Mouse (Mus musculus): ENCODE data around the gene Rassf1.

Rassf1 gene

DNA sequence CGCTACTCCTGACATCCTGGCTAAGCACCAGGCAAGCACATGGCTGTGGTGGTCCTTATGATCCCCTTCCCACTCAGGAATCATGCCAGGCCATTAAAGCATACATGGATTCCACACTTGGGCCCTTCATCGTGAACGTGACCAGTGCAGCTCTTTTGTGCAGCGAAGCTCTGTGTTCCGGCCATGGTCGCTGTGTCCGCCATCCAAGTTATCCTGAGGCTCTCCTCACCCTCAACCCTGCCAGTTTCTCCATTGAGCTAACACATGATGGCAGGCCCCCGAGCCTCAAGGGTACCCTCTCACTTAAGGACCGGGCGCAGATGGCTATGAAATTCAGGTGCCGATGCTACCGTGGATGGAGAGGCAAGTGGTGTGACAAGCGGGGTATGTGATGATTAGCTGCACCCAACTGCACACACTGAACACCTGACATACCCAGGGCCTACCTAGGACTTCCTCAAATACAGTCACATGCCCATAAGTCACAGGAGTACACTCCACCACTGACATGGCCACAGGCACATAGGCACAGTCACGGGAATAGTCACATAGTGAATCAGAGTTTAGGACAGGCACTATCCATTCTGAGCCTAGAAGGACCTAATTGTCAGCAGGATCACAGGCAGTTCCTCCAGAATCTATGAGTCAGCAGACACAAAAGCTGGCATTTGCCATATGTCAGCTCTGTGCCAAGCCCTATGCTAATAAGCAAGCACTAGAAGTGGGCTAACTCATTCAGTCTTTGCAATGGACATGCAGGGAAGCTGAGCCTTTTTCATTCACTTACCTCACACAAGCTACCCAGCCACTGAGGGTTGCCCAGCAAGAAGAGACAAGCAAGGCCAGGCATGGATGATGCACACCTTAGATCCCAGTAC is 27.9 kb downstream of the Rassf1 start:
- DNase-seq (ENCODE audit: low read depth, low spot score) = no peak

DNA sequence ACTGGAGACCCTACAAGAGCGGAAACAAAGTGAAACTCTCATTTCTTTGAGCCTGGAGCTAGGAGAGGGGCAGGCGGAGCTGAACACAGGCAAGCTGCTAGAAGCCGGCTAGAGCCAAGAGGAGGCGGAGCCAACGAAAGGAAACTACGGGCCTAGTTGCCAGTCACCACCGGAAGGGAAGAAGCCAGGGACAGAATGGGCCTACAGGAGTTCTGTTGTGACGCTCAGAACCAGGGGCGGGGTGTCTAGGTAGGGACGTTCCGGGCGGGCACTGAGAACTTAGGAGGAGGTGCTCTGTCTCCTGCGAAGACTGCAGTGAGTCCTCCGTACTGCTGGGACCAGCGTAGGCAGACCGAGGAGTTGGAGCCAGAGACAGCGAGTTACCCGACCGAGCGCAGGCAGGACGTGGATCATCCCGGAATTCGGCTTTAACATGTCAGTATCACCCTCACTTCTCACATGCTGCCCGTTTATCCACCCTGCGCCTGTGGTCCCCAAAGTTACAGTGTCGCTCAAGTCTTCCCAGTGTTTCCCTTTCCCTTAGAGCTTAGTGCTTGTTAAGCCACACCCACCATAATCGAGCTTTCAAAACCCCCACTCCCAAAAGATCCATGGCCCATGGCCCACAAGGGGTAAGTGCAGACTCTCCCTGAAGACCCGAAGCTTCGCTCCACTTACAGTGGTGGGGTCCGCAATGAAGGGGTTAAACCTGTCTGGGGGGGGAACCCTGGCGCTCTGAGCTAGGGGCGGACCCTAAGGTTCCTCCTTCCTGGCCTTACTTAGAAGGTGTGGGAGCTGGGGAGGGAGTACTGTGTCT is 29.4 kb downstream of the Rassf1 start, which contains the start of gene Hyal3:
Hyal3 (plus strand) TSS at position 318 of the 817 bp plus-strand sequence.
- DNase-seq (ENCODE audit: low read depth, low spot score) = peak; percentile 89

DNA sequence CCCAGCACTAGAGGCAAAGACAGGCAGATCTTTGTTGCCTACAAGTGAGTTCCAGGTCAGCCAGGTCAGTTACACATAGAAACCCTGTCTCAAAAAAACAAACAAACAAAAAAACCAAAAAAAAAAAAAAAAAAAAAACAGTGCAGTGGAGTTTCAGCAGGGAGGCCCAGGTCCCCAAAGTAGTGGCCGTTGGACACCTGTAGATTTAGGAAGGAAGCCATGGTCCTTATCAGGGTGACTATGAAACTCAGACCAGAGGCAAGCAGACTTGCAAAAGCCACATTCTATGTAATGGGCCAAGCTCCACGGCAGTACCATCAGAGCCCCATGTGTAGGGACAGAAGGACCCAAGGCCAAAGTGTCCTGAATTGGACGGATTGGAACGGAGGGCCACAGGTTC is 30.2 kb downstream of the Rassf1 start:
- no peak for DNase-seq (ENCODE audit: low read depth, low spot score)

DNA sequence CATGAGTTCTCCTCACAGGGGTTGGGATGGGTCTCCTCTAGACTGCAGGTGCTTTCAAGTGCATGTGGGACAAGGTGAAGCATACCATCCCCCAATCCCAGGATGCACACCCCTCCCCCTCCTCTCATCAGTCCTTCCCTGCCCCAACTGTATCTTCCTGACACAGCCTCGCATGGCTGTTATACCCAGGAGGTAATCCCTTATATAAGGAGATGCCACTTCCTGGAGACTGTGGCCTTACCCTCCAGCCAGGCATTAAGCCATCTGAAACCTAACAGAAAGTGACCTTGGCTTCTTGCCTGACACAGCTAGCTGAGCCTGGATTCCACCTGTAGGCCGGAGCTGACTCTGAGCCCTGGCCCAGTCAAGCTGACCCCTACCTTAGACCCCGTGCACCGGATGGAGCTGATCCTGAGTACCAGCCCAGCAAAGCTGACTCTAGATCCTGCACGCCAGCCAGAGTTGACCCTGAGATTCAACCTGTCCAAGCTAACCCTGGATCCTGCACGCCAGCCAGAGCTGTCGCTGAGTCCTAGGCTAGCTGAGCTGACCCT is 31.2 kb downstream of the Rassf1 start:
- no peak for DNase-seq (ENCODE audit: low read depth, low spot score)

DNA sequence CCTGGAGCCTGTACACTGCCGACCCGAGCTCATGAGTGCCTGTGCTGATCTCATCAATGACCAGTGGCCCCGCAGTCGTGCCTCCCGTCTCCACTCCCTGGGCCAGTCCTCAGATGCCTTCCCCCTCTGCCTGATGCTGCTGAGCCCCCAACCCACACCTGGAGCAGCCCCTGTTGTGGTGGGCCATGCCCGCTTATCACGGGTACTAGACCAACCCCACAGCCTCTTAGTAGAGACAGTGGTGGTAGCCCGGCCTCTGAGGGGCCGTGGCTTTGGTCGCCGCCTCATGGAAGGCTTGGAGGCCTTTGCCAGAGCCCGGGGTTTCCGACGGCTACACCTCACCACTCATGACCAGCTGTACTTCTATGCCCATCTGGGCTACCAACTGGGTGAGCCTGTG is 31.8 kb downstream of the Rassf1 start:
- DNase-seq (ENCODE audit: low read depth, low spot score) = no peak

DNA sequence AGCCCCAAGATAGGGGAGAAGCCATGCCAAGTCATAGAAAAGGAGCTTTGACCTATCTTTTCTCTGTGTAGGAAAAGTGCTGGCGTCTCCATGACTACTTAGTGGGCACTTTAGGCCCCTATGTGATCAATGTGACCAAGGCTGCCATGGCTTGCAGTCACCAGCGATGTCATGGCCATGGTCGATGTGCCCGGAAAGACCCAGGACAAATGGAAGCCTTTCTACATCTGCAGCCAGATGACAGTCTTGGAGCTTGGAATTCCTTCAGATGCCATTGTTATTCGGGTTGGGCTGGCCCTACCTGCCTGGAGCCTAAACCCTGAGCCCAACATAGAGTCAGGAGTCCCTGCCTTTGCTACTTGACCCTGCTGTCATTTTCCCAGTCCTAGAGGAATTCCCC is 35.1 kb downstream of the Rassf1 start:
- DNase-seq (ENCODE audit: low read depth, low spot score) = no peak

DNA sequence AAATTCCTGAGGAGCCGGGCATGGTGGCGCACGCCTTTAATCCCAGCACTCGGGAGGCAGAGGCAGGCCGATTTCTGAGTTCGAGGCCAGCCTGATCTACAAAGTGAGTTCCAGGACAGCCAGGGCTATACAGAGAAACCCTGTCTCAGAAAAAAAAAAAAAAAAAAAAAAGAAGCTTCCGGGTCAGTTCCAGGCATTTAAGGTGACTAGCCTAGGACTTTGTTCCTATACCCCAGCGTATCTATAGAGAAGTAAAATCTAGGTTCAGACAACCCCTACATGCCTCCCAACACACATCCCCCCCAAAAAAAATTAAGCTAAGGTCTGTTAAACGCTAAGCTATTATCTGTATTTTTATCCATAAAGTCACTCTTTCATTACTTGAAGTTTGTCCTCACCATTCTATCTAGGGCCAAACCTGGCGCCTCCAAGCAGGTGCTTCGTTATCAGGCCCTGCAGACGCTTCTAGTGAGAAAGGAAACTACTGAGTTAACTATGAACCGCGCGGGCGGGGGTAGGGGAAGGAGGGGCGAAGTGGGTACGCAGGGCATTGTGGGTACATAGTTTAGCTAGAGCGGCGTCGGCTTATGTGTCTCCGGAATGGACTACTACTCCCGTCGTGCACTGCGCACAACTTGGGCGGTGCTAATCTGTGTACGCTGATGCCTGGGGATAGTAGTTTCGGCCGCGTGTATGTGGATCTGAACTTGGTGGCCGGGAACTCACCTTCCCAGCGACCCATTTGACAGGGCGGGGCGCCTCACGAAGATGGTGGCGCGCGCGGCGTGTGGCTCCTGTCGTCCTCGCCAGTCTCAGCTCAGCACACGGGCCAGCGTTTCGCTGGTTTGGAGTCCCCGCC is 35.8 kb downstream of the Rassf1 start, which contains the start of gene Ifrd2:
Ifrd2 (plus strand) TSS at position 669 of the 859 bp plus-strand sequence.
- DNase-seq (ENCODE audit: low read depth, low spot score) = peak; percentile 97

DNA sequence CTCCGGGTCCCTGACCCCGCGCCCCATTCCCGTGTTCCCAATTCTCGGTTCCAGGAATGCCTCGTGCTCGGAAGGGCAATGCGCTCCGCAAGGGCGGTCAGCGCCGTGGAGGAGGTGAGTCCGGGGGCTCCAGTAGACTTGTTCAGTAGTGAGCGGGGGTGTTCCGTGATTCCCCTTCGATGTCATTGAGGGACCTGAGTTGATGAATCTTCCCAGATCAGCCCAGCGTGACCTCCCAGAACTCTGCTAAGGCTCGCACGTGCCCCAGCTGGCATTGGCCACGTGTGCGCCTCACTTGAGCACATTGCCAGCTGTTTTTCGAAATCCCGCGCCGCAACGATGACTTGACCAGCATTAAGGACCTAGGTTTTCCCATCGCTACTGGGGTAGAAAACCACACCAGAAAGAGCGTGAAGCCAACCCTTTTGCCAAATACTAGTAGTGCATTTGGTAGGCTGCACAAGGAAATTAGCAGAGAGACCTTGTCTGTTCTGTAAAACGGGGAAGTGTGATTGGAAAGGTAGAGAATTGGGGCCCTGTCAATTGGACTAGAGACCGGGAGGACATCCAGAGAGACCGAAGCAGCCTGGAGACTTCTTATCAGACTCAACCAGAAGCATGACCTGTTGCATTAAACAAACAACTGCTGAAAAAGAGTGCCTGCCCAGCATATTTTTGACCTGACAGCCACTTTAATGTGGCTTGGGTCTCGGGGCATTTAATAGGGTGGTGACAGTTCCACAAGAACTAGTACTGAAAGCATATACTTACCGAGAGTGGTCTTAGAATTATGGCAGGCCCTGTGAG is 36.7 kb downstream of the Rassf1 start:
- peak; percentile 65 for DNase-seq (ENCODE audit: low read depth, low spot score)

DNA sequence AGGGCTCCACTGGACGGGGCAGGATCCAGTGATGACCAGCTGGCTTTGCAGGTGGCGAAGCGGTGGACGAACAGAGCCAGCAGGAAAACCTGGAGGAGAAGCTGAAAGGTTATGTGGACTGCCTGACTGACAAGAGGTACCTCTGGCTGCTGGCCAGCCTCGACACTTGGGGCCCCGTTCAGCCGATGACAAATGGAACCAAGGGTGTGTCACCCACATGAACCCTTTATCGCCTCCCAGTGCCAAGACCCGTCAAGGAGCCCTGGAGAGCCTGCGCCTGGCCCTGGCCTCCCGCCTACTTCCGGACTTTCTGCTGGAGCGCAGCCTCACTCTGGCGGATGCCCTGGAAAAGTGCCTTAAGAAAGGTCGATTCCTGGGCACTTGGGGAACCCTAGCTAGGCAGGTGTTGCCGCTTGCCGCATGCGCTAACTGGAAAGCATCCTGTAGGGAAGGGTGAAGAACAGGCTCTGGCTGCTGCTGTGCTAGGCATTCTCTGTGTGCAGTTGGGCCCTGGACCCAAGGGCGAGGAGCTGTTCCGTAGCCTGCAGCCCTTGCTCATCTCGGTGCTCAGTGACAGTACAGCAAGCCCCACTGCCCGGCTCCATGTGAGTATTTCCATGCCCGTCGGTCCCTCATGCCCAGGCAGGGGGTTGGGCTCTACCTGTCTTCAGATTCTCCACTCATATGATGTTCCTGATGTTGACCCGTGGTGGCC is 38.9 kb downstream of the Rassf1 start:
- DNase-seq (ENCODE audit: low read depth, low spot score) = peak; percentile 82

DNA sequence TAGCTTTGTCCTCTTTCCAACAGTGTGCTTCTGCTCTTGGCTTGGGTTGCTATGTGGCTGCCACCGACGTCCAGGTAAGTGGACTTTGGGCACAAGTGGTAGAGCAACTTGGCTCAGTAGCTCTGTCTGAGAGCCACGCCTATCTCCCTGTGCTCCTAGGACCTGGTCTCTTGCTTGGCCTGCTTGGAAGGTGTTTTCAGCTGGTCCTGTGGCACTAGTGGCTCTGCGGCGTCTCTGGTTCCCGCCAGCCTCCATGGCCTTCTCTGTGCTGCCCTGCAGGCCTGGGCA is 39.4 kb downstream of the Rassf1 start:
- DNase-seq (ENCODE audit: low read depth, low spot score) = no peak

DNA sequence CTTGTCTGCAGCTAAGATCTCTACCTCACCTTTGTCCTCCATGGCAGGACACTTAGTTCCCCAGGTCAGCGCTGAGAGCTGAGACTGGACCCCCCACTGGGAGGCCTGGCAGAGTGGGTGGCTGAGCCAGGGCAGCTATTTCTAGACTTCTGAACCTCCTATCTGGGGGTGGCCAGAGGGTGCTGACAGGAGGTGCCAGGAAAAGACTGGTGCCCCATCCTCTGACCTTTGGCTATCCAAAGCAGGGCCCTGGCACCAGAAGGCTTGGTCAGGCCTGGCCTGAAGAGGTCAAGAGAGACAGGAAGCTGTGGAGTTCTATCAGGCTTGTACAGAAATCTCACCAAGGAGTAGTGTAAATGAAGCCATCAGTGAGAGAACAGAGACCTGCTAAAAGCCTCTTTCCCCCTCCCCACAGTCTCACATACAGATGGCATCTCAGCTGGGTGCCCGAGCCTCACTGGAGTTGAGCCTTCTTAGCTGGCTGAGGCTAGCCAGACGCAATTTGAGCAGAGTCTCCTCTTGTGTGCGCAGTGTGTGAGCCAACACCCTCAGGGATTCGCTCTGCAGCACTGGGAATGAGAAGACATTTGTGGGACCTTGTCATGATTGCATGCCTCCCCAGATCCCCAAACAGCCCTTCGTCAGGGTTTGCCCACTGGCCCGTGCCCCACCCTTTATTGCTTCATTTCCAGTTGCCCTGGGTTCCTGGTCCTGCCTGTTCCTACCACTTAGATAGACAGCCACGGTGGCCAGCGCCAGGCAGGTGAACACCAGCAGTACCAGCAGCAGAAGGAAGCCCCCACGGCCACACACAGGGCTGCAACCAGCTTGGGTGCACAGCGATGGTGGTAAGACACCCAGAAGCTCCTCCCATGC is 42.0 kb downstream of the Rassf1 start:
- peak; percentile 83 for DNase-seq (ENCODE audit: low read depth, low spot score)

DNA sequence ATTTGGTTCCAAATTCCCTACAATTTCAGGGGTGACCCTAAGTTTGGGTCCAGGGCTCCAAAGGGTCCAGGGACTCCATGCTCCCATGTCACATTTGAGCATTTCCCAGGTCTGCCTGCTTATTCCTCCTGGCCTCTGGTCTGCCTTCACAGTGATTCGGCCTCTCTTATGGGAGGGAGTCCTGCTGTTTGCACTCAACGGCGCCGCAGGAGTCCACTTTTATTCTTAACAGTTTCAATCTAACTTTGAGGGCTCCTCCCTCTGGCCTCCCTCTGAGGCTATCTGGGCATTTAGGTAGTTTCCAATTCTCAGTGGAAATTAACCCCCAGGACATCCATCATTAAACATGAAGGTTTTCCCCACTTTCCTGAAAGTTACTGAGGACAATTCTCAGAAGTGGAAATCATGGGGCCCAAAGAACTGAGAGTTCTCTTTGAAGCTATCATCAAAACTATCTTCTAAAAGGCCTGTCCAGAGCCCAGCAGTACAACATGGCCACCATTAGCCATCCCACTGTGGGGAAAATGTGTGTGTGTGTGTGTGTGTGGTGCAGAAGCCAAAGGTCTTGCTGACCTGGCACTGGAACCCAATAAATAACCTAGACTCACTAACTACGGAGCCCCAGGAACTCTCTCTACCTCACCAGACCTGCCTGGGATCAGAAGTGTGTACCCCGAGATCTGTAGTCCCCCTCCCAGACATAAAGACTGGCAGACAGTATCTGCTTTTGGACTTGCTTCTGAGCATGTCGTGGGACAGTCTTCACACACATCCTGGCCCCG is 43.1 kb downstream of the Rassf1 start:
- DNase-seq (ENCODE audit: low read depth, low spot score) = no peak

DNA sequence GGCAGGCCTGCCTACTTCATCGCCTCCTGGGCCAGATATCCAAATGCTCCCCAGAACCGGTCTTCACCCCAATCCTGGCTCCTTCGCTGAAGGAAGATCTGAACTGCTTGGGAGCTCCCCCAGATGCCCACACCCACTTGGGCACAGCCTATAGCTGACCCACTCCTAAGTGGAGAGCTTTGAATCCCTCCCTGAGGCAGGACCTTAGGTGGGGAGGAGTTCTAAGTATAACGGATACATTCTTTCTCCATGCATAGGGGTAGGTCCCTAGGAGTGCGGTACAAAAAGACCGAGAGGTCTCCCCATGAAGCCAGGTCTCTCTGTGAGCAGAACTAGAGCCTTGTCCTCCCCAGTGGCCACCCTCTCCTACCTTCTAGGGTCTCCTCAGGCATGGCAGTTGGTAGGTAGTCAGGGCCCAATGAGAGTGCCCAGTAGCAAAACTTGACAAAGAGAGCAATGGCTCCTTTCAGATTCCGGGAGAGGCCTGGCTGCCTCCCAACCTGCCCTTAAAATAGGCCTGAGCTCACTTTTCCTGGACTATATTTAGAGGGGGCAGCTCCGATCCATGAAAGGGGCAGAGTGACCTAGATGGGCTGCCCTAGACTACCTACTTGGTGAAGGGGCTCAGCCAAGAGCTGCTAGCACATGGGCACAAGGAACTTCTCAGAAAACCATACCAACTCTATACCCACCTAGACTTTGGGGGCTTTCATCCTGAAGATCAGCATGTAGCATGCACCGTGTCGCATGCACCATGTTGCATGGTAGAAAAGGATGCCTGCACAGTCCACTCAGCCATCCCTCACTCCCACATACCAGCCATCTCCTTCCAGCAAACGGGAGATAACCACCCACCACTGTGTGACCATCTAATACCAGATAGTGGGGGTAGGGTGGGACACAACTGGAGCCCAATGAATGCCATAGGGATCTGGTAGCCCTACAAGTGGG is 45.5 kb downstream of the Rassf1 start:
- DNase-seq (ENCODE audit: low read depth, low spot score) = peak; percentile 84

DNA sequence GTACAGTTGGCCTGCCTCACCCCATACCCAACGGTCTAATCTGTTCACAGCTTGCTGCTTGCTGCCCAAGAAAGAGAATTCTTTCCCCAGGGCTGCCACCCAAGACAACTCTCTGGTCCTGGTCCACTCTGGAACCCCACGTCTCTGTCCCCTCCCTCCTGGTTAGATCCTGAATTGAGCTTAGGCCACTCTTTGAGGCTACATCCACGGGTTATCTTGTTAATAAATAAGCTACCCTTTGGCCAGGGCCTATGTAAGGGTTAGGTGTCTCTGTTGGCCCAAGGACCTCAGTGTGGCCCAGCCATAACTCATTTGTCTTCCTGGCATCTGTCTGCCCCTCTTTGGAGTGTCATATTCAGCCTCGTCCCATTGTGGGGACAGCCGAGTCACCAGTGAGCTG is 47.0 kb downstream of the Rassf1 start:
- DNase-seq (ENCODE audit: low read depth, low spot score) = no peak

DNA sequence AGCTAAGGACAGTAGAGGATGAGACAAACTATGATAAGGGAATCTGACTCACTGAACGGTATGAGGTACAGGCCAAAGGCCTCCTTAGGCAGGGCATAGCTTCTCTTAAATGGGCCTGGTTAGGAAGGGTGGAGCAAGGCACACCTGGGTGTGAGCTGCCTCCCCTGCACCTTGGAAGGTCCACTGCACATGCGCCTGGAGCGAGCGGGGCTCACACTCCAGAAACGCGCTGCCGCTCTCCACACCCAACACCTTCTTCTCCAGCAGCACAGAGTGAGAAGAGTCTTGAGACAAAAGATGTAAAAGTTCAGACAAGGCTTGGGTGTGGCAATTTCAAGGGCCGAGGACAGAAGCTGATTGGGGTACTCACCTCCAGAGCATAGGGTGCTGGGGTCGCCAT is 48.1 kb downstream of the Rassf1 start:
- no peak for DNase-seq (ENCODE audit: low read depth, low spot score)

DNA sequence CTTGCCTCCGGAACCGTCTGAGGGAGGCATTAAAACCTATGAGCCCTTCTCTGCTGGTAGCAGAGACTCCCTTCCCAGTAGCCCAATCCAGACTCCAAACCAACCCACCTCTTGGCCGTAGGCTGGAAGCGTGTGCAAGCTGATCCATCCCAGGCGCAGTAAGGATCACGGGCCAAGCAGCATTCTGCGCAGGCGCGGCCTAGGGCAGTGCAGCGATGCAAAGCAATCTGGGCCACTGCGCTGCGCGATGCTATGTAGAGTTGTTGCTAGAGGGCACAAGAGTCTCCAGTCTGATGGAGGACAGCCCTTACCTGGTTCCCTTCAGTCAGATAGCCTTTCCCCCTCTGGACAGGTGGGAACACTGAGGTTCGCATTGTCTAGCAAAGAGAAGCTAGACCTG is 48.5 kb downstream of the Rassf1 start:
- no peak for DNase-seq (ENCODE audit: low read depth, low spot score)

DNA sequence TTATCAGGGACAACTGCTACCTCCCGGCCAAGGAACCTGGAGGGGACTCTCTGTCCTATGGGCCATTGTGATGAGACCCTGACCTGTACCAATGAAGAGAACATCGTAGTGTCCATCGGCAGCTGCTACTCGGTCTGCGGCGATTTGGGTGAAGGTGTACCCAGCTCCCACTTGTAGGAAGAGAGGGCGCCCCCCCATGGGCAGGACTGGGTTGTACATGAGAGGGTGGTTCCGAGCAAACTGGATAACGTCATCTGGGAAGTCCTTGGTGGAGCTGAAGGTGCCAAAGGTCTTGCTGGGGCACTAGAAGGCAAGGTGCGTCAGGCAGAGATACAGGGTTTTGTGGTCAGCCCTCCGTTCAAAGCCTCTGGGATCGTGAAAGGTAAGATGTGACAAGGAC is 49.4 kb downstream of the Rassf1 start:
- no peak for DNase-seq (ENCODE audit: low read depth, low spot score)

Data from skeletal muscle tissue, adult 2 months (tissue).